Mouse (Mus musculus): ENCODE data around the gene Ssc4d. TPM values are rescaled to one million over a fixed set of nuclear protein-coding genes. Genes with fewer than 3 reads are reported as not detected.
A peak's percentile ranks its signal among the peaks of the same experiment; 100 is the strongest.

Gene Ssc4d
- polyA plus RNA-seq, 1 experiment from 2014 or later = 2.4 TPM

DNA sequence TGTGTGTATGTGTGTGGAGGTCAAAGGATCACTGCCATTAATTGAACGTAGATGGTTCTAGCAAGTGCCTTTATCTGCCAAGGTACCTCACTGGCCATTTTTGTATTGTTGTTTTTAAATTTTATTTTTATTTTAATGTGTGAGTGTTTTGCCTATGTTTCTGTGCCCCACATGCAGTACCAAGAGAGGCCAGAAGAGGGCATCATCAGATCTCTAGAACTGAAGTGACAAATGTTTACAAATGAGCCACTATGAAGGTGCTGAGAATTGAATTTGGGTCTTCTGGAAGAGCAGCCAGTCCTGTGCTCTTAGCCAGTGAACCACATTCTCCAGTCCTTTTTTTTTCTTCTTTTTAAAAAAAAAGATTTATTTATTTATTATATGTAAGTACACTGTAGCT lies 5.5 kb downstream of the Ssc4d start:
- 70% methylated on average over 1 of the region's 1 CpGs for WGBS
- TF ChIP-seq CTCF (IDR thresholded peaks at IDR 0.05; ENCODE audit: low read depth) = peak; percentile 73
- H3K4me1 ChIP-seq (replicated peaks; ENCODE audit: control insufficient read depth, insufficient read depth, low read length) = no peaks in the 10 kb centered on the region
- H3K9ac ChIP-seq (ENCODE audit: low read depth, low read length) = no peak overlapping the region
- no peak overlapping the region for H3K4me2 ChIP-seq (replicated peaks; ENCODE audit: low read depth)
- H3K27me3 ChIP-seq (replicated peaks; ENCODE audit: control insufficient read depth, insufficient read depth, low read length) = no peaks in the 10 kb centered on the region
- H3K4me3 ChIP-seq (ENCODE audit: low read depth, low read length) = no peak overlapping the region
- no peaks in the 10 kb centered on the region for H3K36me3 ChIP-seq (ENCODE audit: control insufficient read depth, insufficient read depth)
- no peak overlapping the region for H3K27ac ChIP-seq (ENCODE audit: low read depth, low read length)
- no peaks in the 10 kb centered on the region for H3K9me3 ChIP-seq (ENCODE audit: control insufficient read depth)
- no peak for ATAC-seq

DNA sequence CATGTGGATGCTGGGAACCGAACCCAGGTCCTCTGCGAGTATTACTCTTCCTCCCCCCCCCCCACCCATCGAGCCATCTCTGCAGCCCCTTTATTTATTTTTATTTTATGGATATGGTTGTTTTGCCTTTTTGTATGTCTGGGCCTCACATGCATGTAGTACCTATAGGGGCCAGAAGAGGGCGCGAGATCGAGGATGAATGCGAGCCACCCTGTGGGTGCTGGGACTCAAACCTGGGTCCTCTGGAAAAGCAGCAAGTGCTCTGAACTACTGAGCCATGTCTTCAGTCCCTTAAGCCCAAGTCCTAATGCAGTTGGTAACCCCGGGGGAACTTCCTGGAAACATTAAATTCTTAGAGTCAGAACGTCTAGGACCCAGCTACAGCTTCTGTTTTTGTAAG lies 7.5 kb downstream of the Ssc4d start:
- no peak overlapping the region for H3K4me3 ChIP-seq (ENCODE audit: low read depth, low read length)
- H3K9ac ChIP-seq (ENCODE audit: low read depth, low read length) = no peak overlapping the region
- no peak overlapping the region for H3K4me2 ChIP-seq (replicated peaks; ENCODE audit: low read depth)
- no peaks in the 10 kb centered on the region for H3K36me3 ChIP-seq (ENCODE audit: control insufficient read depth, insufficient read depth)
- no peak overlapping the region for H3K27ac ChIP-seq (ENCODE audit: low read depth, low read length)
- no peaks in the 10 kb centered on the region for H3K9me3 ChIP-seq (ENCODE audit: control insufficient read depth)
- WGBS = 60% methylated on average over 9 of the region's 9 CpGs
- no peaks in the 10 kb centered on the region for H3K27me3 ChIP-seq (replicated peaks; ENCODE audit: control insufficient read depth, insufficient read depth, low read length)
- ATAC-seq = no peak
- 0 out of 2 replicates have a peak, but pooled peaks cover 1% of the 10 kb centered on the region for H3K4me1 ChIP-seq (replicated peaks; ENCODE audit: control insufficient read depth, insufficient read depth, low read length)
- TF ChIP-seq CTCF (IDR thresholded peaks at IDR 0.05; ENCODE audit: low read depth) = peak; percentile 57

DNA sequence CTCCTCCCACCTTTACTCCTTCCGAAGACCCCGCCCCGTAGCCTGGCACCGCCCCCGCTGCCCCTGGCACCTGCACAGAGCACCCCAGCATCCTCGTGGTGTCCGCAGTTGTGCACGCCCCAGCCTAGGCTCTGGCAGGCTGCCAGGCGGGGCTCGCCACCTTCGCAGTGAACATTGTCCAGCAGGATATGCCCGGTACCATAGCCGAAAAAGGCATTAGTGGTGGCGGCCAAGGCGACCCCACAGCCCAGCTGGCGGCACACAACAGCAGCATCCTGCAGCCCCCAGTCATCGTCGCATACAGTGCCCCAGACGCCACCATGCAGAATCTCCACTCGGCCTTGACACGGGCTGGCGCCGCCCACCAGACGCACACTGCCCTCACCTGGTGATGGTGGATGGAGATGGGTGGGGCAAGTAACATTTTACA lies 8.8 kb downstream of the Ssc4d start:
- H3K36me3 ChIP-seq (ENCODE audit: control insufficient read depth, insufficient read depth) = no peaks in the 10 kb centered on the region
- 0 out of 2 replicates have a peak, but pooled peaks cover 7% of the 10 kb centered on the region for H3K4me1 ChIP-seq (replicated peaks; ENCODE audit: control insufficient read depth, insufficient read depth, low read length)
- peak; percentile 68 for TF ChIP-seq CTCF (IDR thresholded peaks at IDR 0.05; ENCODE audit: low read depth)
- H3K9me3 ChIP-seq (ENCODE audit: control insufficient read depth) = no peaks in the 10 kb centered on the region
- 0 out of 2 replicates have a peak overlapping the region, but pooled peaks have one; percentile 16 for H3K4me3 ChIP-seq (ENCODE audit: low read depth, low read length)
- H3K4me2 ChIP-seq (replicated peaks; ENCODE audit: low read depth) = peak overlapping the region; percentile 64
- H3K27ac ChIP-seq (ENCODE audit: low read depth, low read length) = no peak overlapping the region
- WGBS = 5% methylated on average over 24 of the region's 24 CpGs
- no peaks in the 10 kb centered on the region for H3K27me3 ChIP-seq (replicated peaks; ENCODE audit: control insufficient read depth, insufficient read depth, low read length)
- H3K9ac ChIP-seq (ENCODE audit: low read depth, low read length) = no peak overlapping the region
- ATAC-seq = no peak

DNA sequence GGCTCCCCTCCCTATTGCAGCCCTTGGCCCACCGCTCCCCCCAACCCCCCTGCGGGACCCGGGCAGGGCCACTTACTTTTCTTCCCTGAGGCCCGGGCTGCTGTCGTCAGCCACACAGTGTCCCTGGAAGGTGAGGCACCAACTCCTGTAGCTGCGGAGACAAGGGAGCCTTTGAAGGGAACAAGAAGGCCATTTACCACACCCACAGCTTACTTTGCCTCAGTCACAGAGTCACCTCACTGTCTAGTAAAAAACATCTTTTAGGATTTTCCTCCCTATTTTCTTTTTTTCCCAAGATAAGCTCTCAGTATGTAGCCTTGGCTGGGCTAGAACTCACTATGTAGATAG lies 11.1 kb downstream of the Ssc4d start:
- Histone ChIP-seq H3K4me1 (replicated peaks; ENCODE audit: control insufficient read depth, insufficient read depth, low read length) (peaks cover 9% of the 10 kb centered on the region; the same call in 1 of the 2 replicates), H3K27ac (ENCODE audit: low read depth, low read length) (peak overlapping the region; percentile 92), H3K9ac (ENCODE audit: low read depth, low read length) (peak overlapping the region; percentile 75), H3K27me3 (replicated peaks; ENCODE audit: control insufficient read depth, insufficient read depth, low read length) (no peaks in the 10 kb centered on the region), H3K36me3 (ENCODE audit: control insufficient read depth, insufficient read depth) (no peaks in the 10 kb centered on the region), H3K4me3 (ENCODE audit: low read depth, low read length) (peak overlapping the region; percentile 59), H3K4me2 (replicated peaks; ENCODE audit: low read depth) (peak overlapping the region; percentile 96), H3K9me3 (ENCODE audit: control insufficient read depth) (no peaks in the 10 kb centered on the region)
- no peak for TF ChIP-seq CTCF (IDR thresholded peaks at IDR 0.05; ENCODE audit: low read depth)
- ATAC-seq = no peak
- 8% methylated on average over 6 of the region's 6 CpGs for WGBS

DNA sequence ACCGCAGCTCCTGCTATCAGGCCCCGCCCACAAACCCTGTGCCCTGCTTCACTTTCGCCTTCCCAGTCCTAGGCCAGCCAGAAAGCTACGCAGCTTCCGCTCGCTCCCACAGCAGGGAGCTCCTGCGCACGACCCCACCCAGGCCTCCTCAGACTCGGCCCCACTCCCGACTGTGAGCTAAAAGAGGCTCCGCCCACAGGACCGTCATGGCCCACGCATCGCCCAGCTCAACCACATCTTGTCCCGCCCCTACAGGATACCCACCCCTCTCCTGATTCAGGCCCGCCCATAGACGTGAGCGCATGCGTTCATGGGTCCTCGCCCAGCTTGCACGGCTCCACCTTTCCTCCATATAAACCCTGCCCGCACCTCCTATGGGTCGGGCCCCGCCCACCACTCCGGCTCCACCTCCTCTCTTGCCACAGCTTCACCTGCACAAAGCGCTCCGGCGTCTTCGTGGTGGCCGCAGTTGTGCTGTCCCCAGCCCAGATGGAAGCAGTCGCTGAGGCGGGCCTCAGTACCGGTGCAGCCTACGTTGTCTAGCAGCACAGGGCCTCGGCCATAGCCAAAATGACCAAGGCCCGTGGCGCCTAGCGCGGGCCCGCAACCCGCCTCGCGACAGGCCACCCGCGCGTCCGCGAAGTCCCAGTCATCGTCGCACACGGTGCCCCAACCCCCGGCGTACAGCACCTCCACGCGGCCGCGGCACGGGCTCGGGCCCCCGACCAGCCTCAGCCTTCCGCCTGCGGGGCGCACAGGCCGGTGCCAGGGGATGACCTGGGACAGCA lies 11.6 kb downstream of the Ssc4d start:
- Histone ChIP-seq H3K27ac (ENCODE audit: low read depth, low read length) (peak overlapping the region; percentile 92), H3K4me2 (replicated peaks; ENCODE audit: low read depth) (peak overlapping the region; percentile 96), H3K4me1 (replicated peaks; ENCODE audit: control insufficient read depth, insufficient read depth, low read length) (peaks cover 12% of the 10 kb centered on the region; the same call in 1 of the 2 replicates), H3K9ac (ENCODE audit: low read depth, low read length) (peak overlapping the region; percentile 75), H3K9me3 (ENCODE audit: control insufficient read depth) (no peaks in the 10 kb centered on the region), H3K4me3 (ENCODE audit: low read depth, low read length) (peak overlapping the region; percentile 59), H3K36me3 (ENCODE audit: control insufficient read depth, insufficient read depth) (no peaks in the 10 kb centered on the region), H3K27me3 (replicated peaks; ENCODE audit: control insufficient read depth, insufficient read depth, low read length) (no peaks in the 10 kb centered on the region)
- peak; percentile 89 for ATAC-seq
- peak; percentile 43 for TF ChIP-seq CTCF (IDR thresholded peaks at IDR 0.05; ENCODE audit: low read depth)
- WGBS = under 1% methylated on average over 63 of the region's 64 CpGs

DNA sequence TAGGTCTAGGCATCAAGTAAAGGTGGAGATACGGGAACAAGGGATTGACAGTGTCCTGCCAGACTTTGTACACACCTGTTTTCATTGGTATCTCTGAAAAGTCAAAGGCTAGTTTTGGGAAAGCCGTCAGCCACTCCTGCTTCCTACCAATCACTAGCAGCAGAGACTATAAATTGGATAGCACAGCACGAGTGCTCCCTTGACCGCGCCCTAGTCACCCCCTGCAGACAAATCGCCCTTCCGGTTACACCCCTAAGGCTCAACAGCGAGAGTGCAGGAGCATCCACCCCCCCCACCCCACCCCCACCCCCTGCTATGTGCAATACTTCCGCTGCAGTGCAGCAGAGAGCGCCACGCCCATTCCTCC lies 12.2 kb downstream of the Ssc4d start:
- Histone ChIP-seq H3K9ac (ENCODE audit: low read depth, low read length) (peak overlapping the region; percentile 24; the same call in 1 of the 2 replicates), H3K4me3 (ENCODE audit: low read depth, low read length) (peak overlapping the region; percentile 59), H3K27ac (ENCODE audit: low read depth, low read length) (peak overlapping the region; percentile 92), H3K9me3 (ENCODE audit: control insufficient read depth) (no peaks in the 10 kb centered on the region), H3K27me3 (replicated peaks; ENCODE audit: control insufficient read depth, insufficient read depth, low read length) (no peaks in the 10 kb centered on the region), H3K4me1 (replicated peaks; ENCODE audit: control insufficient read depth, insufficient read depth, low read length) (peaks cover 14% of the 10 kb centered on the region), H3K4me2 (replicated peaks; ENCODE audit: low read depth) (peak overlapping the region; percentile 96), H3K36me3 (ENCODE audit: control insufficient read depth, insufficient read depth) (no peaks in the 10 kb centered on the region)
- no peak for ATAC-seq
- WGBS = 0% methylated on average over 11 of the region's 11 CpGs
- no peak for TF ChIP-seq CTCF (IDR thresholded peaks at IDR 0.05; ENCODE audit: low read depth)
